Mouse (Mus musculus): Measurements from ENCODE around the gene Sgip1. TPM values are rescaled to one million over a fixed set of nuclear protein-coding genes. Genes with fewer than 3 reads are reported as not detected.

Sgip1 gene
- total and polyA plus RNA-seq, 2 experiments from 2014 or later, result 0.97 TPM; not detected in 1

DNA sequence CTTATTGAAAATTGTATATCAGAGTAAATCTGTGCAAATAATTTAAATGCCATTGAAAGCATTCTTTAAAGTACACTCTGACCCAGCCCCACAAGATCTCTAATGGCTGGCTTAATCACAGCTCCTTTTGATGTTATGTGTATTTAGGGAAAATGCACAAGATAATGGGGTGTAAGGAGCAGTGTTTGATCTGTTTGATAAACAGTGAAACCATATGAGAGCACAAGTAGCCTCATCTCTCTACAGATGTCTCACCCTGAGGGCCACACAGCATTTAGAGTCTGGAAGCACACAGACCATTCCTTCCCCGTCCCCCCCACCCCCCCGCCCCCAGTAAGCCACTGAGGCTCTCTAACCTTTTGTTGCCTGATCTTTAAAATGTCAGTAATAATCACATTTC is 87.4 kb downstream of the Sgip1 start:
- no peak overlapping the region for H3K27ac ChIP-seq (ENCODE audit: low read depth)
- no peaks in the 10 kb centered on the region for H3K9me3 ChIP-seq (replicated peaks; ENCODE audit: control insufficient read depth, low read length)
- H3K4me1 ChIP-seq (ENCODE audit: control insufficient read depth, insufficient read depth), result no peaks in the 10 kb centered on the region
- 60% methylated on average over 2 of the region's 2 CpGs for WGBS
- no peaks in the 10 kb centered on the region for H3K36me3 ChIP-seq (replicated peaks; ENCODE audit: control insufficient read depth, insufficient read depth, low read length)
- DNase-seq (ENCODE audit: low spot score) (no peak), ATAC-seq (ENCODE audit: insufficient read depth, low read depth) (no peak)
- H3K4me2 ChIP-seq (ENCODE audit: low read depth, low read length), result no peak overlapping the region
- H3K9ac ChIP-seq (replicated peaks; ENCODE audit: low read depth, low read length), result no peak overlapping the region
- H3K4me3 ChIP-seq (ENCODE audit: low read depth, low read length), result no peak overlapping the region
- TF ChIP-seq EP300 (IDR thresholded peaks at IDR 0.05; ENCODE audit: low read depth) (no peak), CTCF (IDR thresholded peaks at IDR 0.05; ENCODE audit: low read depth) (no peak)
- no peaks in the 10 kb centered on the region for H3K27me3 ChIP-seq (ENCODE audit: control insufficient read depth, insufficient read depth, low read length)

- H3K27me3 ChIP-seq (ENCODE audit: control insufficient read depth, insufficient read depth, low read length), result no peaks in the 10 kb centered on the region
Observed at GRCm38 (mm10) chr4:102833191-102833590, 92.1 kb downstream of the Sgip1 start.

DNA sequence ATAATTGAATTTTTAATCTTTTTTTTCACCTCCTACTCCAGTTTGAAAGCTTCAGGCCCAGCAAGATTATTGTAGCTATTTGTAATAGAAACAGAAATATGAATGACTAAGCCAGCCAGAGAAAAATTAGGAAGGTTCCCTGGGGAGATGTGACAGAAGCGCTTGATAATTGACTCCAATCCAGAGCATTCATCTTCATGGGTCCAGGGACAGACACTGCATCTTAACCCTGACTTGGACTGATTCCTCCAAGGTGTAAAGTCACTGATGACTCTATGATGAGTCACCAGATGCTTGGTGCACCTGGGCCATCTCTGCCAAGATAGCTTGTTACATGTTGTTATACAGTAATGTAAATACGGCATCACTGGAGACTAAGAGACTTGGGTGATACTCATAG is 92.6 kb downstream of the Sgip1 start:
- no peak for TF ChIP-seq CTCF (IDR thresholded peaks at IDR 0.05; ENCODE audit: low read depth)
- no peak for TF ChIP-seq EP300 (IDR thresholded peaks at IDR 0.05; ENCODE audit: low read depth)
- no peak overlapping the region for H3K4me2 ChIP-seq (ENCODE audit: low read depth, low read length)
- no peaks in the 10 kb centered on the region for H3K36me3 ChIP-seq (replicated peaks; ENCODE audit: control insufficient read depth, insufficient read depth, low read length)
- H3K27ac ChIP-seq (ENCODE audit: low read depth), result no peak overlapping the region
- no peak for DNase-seq (ENCODE audit: low spot score)
- WGBS, result 90% methylated on average over 2 of the region's 2 CpGs
- no peaks in the 10 kb centered on the region for H3K27me3 ChIP-seq (ENCODE audit: control insufficient read depth, insufficient read depth, low read length)
- H3K4me3 ChIP-seq (ENCODE audit: low read depth, low read length), result no peak overlapping the region
- no peak overlapping the region for H3K9ac ChIP-seq (replicated peaks; ENCODE audit: low read depth, low read length)
- ATAC-seq (ENCODE audit: insufficient read depth, low read depth), result no peak
- no peaks in the 10 kb centered on the region for H3K4me1 ChIP-seq (ENCODE audit: control insufficient read depth, insufficient read depth)
- H3K9me3 ChIP-seq (replicated peaks; ENCODE audit: control insufficient read depth, low read length), result no peaks in the 10 kb centered on the region

More at GRCm38 (mm10) chr4:102833191-102833590, 92.1 kb downstream of the Sgip1 start:
- H3K4me3 ChIP-seq (ENCODE audit: low read depth, low read length), result no peak overlapping the region
- WGBS, result 88% methylated on average over 1 of the region's 1 CpGs
- no peaks in the 10 kb centered on the region for H3K36me3 ChIP-seq (replicated peaks; ENCODE audit: control insufficient read depth, insufficient read depth, low read length)
- H3K4me1 ChIP-seq (ENCODE audit: control insufficient read depth, insufficient read depth), result no peaks in the 10 kb centered on the region
- no peak overlapping the region for H3K27ac ChIP-seq (ENCODE audit: low read depth)
- H3K9ac ChIP-seq (replicated peaks; ENCODE audit: low read depth, low read length), result no peak overlapping the region
- H3K9me3 ChIP-seq (replicated peaks; ENCODE audit: control insufficient read depth, low read length), result no peaks in the 10 kb centered on the region
- no peak overlapping the region for H3K4me2 ChIP-seq (ENCODE audit: low read depth, low read length)
- DNase-seq (ENCODE audit: low spot score), result no peak
- no peak for ATAC-seq (ENCODE audit: insufficient read depth, low read depth)
- TF ChIP-seq EP300 (IDR thresholded peaks at IDR 0.05; ENCODE audit: low read depth) (no peak), CTCF (IDR thresholded peaks at IDR 0.05; ENCODE audit: low read depth) (no peak)

- H3K9ac ChIP-seq (replicated peaks; ENCODE audit: low read depth, low read length), result no peak overlapping the region
- H3K4me2 ChIP-seq (ENCODE audit: low read depth, low read length), result no peak overlapping the region
- H3K27me3 ChIP-seq (ENCODE audit: control insufficient read depth, insufficient read depth, low read length), result no peaks in the 10 kb centered on the region
- H3K36me3 ChIP-seq (replicated peaks; ENCODE audit: control insufficient read depth, insufficient read depth, low read length), result no peaks in the 10 kb centered on the region
- TF ChIP-seq EP300 (IDR thresholded peaks at IDR 0.05; ENCODE audit: low read depth) (no peak), CTCF (IDR thresholded peaks at IDR 0.05; ENCODE audit: low read depth) (0 out of 2 replicates have a peak, but pooled peaks have one; percentile 5)
- no peak overlapping the region for H3K4me3 ChIP-seq (ENCODE audit: low read depth, low read length)
- no peaks in the 10 kb centered on the region for H3K4me1 ChIP-seq (ENCODE audit: control insufficient read depth, insufficient read depth)
- 34% methylated on average over 1 of the region's 1 CpGs for WGBS
- ATAC-seq (ENCODE audit: insufficient read depth, low read depth), result no peak
- H3K9me3 ChIP-seq (replicated peaks; ENCODE audit: control insufficient read depth, low read length), result no peaks in the 10 kb centered on the region
- H3K27ac ChIP-seq (ENCODE audit: low read depth), result no peak overlapping the region
- no peak for DNase-seq (ENCODE audit: low spot score)
Observed at GRCm38 (mm10) chr4:102834710-102835109, 93.6 kb downstream of the Sgip1 start.

DNA sequence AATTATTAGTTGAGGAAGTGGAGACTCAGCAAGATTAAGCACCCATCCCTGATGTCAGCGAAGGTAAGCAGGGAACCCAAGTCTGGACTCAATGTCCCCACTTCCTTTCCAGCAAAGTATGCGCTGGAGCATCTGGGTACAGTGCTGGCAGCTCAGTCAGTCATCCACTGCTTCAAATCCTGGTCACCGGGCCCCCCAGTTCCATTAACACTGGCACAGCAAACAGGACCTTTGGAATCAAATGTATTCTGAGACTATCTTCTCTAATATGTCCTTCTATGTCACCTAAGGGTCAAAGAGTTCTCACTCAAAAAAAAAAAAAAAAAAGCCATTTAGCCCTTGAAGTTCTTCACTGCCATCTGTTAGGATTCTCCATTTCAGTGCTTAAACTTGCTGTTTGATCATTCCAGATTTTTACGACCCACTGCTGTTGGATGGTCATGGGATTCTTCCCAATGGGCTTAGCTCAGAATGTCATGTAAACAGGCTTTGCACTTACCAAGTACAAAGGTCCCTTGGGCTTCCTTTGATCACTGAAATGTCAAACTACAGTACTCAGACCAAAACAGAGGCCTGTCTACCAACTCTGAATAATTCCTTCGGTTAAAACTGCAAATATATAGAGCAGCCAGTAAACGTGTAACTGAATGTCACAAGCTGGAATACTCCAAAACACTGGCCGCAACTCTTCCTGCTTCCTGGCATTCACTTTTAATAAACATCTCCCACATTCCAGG is 99.1 kb downstream of the Sgip1 start:
- Histone ChIP-seq H3K9ac (replicated peaks; ENCODE audit: low read depth, low read length) (no peak overlapping the region), H3K4me1 (ENCODE audit: control insufficient read depth, insufficient read depth) (no peaks in the 10 kb centered on the region), H3K9me3 (replicated peaks; ENCODE audit: control insufficient read depth, low read length) (no peaks in the 10 kb centered on the region), H3K36me3 (replicated peaks; ENCODE audit: control insufficient read depth, insufficient read depth, low read length) (no peaks in the 10 kb centered on the region), H3K4me3 (ENCODE audit: low read depth, low read length) (no peak overlapping the region), H3K4me2 (ENCODE audit: low read depth, low read length) (no peak overlapping the region), H3K27me3 (ENCODE audit: control insufficient read depth, insufficient read depth, low read length) (no peaks in the 10 kb centered on the region), H3K27ac (ENCODE audit: low read depth) (no peak overlapping the region)
- TF ChIP-seq EP300 (IDR thresholded peaks at IDR 0.05; ENCODE audit: low read depth) (no peak), CTCF (IDR thresholded peaks at IDR 0.05; ENCODE audit: low read depth) (no peak)
- 77% methylated on average over 7 of the region's 7 CpGs for WGBS
- ATAC-seq (ENCODE audit: insufficient read depth, low read depth) (no peak), DNase-seq (ENCODE audit: low spot score) (no peak)

Data from heart, postnatal 0 days (tissue).